Mouse (Mus musculus) E14TG2a.4 (cell line): ENCODE data around the gene Poc1b.

Experiments used
- CTCF ChIP-seq: conservative IDR thresholded peaks from 2 replicates; pipeline ENCODE4 v1.5.1; 2014; ENCODE audit warnings: low read length
- NANOG ChIP-seq: IDR thresholded peaks from 2 replicates; pipeline ENCODE4 v1.6.1; 2014; ENCODE audit warnings: borderline replicate concordance, low read length, mixed read lengths
- POU5F1 ChIP-seq: IDR thresholded peaks from 2 replicates; pipeline ENCODE4 v1.6.1; 2014; ENCODE audit warnings: low read length, borderline replicate concordance

- TF ChIP-seq CTCF: peak; percentile 32
- TF ChIP-seq NANOG: no peak
- TF ChIP-seq POU5F1: no peak
Measured at GRCm38 (mm10) chr10:99107964-99108363, 1.1 kb downstream of the Poc1b start, which contains the start of gene Galnt4.
